Mouse (Mus musculus): ENCODE data around the gene Vmn1r237. TPM values are rescaled to one million over a fixed set of nuclear protein-coding genes. Genes with fewer than 3 reads are reported as not detected.
A peak's percentile ranks its signal among the peaks of the same experiment; 100 is the strongest.

Vmn1r237 gene
- not detected in 2 replicates for polyA plus RNA-seq (2015; fragmentation: Nextera tagmentation; extraction: Ambion mirVana)

- no peak for DNase-seq (ENCODE audit: low spot score)
Measured at GRCm38 (mm10) chr17:21311565-21311964, at the start of gene Vmn1r237. Gene Vmn1r237 (plus strand): TSS chr17:21311865.

DNA sequence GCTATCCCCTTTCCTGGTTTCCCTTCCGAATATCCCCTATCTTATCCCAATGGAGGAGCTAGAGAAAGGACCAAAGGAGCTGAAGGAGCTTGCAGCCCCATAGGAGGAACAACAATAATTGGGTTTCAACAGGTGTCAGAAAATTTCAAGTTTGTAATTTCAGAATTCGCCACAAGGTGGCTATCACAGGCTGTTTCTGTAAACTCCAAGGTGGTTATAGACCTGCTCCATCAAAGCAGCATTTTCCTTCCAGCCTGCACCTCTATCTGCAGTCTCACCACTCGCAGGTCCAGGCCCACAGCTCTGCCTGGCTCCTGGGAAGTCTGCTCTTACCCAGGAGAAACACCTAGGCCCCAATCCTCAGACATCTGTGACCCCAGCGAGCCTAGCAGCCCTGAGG is 39.6 kb upstream of the Vmn1r237 start:
- DNase-seq (ENCODE audit: low spot score), result peak; percentile 80

DNA sequence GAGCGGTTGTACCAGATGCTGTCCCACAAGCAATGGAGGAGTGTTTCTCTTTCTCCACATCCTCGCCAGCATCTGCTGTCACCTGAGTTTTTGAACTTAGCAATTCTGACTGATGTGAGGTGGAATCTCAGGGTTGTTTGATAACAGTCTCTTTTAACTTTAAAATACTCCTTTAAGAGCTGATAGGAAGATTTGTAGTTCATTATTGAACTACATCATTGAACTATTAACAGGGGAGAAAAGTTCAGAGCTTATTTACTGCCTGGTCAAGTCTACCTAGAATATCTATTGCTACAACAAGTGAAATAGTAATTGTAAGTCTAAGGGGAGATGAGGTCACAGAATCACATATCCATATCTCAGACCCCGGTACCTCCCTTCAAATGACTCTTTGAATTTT is 29.0 kb upstream of the Vmn1r237 start, which contains the start of gene Vmn1r236:
Vmn1r236 (plus strand) TSS at position 301 of the 400 bp plus-strand sequence.
- no peak for DNase-seq (ENCODE audit: low spot score)

GRCm38 (mm10) chr17:21284395-21284794 is 27.3 kb upstream of the Vmn1r237 start:
- DNase-seq (ENCODE audit: low spot score), result no peak

- DNase-seq (ENCODE audit: low spot score), result no peak
Measured at GRCm38 (mm10) chr17:21289695-21290094, 22.0 kb upstream of the Vmn1r237 start.

Small RNAs within 50 kb of the gene (microRNA-seq; reads per million reads assigned to microRNA genes)
- not detected for gene Gm26384 (ENCODE audit: borderline number of aligned reads)

Other genes starting within 250 kb of the Vmn1r237 start
- gene Vmn1r234, start 85.8 kb upstream of the Vmn1r237 start, polyA plus RNA-seq (2015; fragmentation: Nextera tagmentation; extraction: Ambion mirVana), result not detected in 2 replicates
- gene Vmn1r235, start 55.5 kb upstream of the Vmn1r237 start, polyA plus RNA-seq (2015; fragmentation: Nextera tagmentation; extraction: Ambion mirVana), result not detected in 2 replicates
- gene Vmn1r236, start 28.9 kb upstream of the Vmn1r237 start, polyA plus RNA-seq (2015; fragmentation: Nextera tagmentation; extraction: Ambion mirVana), result not detected in 2 replicates
- gene Zfp677, start 71.9 kb downstream of the Vmn1r237 start, polyA plus RNA-seq (2015; fragmentation: Nextera tagmentation; extraction: Ambion mirVana), result 5.2 and 5.5 TPM in 2 replicates
- gene Zfp54, start 111.4 kb downstream of the Vmn1r237 start, polyA plus RNA-seq (2015; fragmentation: Nextera tagmentation; extraction: Ambion mirVana), result 9.2 and 9.8 TPM in 2 replicates
- 22.4 and 23.0 TPM in 2 replicates for gene Zfp51, start 138.5 kb downstream of the Vmn1r237 start, polyA plus RNA-seq (2015; fragmentation: Nextera tagmentation; extraction: Ambion mirVana)
- gene Zfp53, start 177.1 kb downstream of the Vmn1r237 start, polyA plus RNA-seq (2015; fragmentation: Nextera tagmentation; extraction: Ambion mirVana), result 16.5 and 17.3 TPM in 2 replicates
- 4.2 and 5.0 TPM in 2 replicates for gene Zfp52, start 223.7 kb downstream of the Vmn1r237 start, polyA plus RNA-seq (2015; fragmentation: Nextera tagmentation; extraction: Ambion mirVana)

Data from thymus, postnatal 0 days (tissue).